Mouse (Mus musculus): ENCODE results near the gene Smim20. TPM values are rescaled to one million over a fixed set of nuclear protein-coding genes. Genes with fewer than 3 reads are reported as not detected.

Gene Smim20
- total RNA-seq (2021) = 10 to 100 TPM; 36.4 to 39.7 TPM
- long read RNA-seq, experiment 1, transcript Smim20-201 (3 exons, 922 nt) = major isoform, 23 of 25 reads
- long read RNA-seq, experiment 1, partial matches to known transcripts = 0 of 25 reads
- long read RNA-seq, experiment 1, other reads (novel, unspliced or antisense) = 1 of 25 reads
- long read RNA-seq, experiment 2, transcript Smim20-201 (3 exons, 922 nt) = major isoform, 19 of 24 reads
- long read RNA-seq, experiment 2, partial matches to known transcripts = 0 of 24 reads
- long read RNA-seq, experiment 2, other reads (novel, unspliced or antisense) = 1 of 24 reads

DNA sequence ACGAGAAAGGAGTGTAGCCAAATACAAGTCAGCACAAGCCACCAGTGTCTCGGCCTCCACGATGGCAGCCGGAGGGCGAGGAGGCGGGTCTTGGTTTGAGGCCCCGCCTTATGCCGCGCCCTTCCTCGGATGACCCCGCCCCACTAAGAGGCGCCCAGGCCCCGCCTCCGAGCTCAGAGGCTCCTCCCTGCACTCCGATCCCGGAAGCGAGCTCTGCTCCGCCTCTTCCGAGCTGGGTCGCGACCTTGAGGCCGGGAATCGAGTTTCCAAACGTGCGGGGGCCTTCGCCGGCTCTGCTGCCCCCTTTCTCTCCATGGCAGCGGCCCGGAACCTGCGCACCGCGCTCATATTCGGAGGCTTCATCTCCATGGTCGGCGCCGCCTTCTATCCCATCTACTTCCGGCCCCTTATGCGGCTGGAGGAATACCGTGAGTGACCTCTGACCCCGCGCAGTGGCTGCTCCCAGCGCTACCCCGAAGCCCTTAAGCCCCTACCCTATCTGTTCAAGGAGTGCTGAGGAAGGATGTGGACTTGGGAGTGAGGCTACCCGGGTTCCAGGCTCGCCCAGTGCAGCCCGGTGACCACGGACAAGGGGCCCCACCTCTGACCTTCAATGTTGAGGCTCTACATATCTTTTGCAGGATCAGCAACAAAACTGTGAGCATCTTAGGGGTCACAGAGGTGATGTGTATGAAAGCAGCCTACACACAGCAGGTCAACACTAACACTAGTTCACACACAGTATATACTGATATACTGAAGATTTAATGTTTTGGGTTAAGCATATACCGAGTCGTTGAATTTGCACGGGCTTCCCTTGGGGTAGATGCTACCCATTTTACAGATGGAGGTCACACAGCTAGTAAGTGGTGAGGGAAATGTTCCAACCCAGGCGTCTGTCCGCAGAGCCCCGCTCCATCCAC is at the start of gene Smim20:
Smim20 (plus strand) TSS at position 153 of the 923 bp plus-strand sequence.
- Histone ChIP-seq H3K27ac (peak within 1 kb of the TSS; percentile 84), H3K4me3 (peak within 1 kb of the TSS; percentile 78)
- peak; percentile 79 to 84 for DNase-seq (ENCODE audit: extremely low spot score in 1 of 2, low spot score in 2 of 2)
- TF ChIP-seq CTCF (IDR thresholded peaks at IDR 0.05) = no peak
- intact Hi-C loops (cut with DNase I) = loop anchor here (2.0 kb wide), 1 partner anchor 54 kb away; the partner anchor contains the start of gene Sel1l3

- H3K4me3 ChIP-seq = no peak overlapping the region
- no peak overlapping the region for H3K27ac ChIP-seq
- no peak for TF ChIP-seq CTCF (IDR thresholded peaks at IDR 0.05)
- no peak for DNase-seq (ENCODE audit: extremely low spot score in 1 of 2, low spot score in 2 of 2)
- intact Hi-C loops (cut with DNase I) = no loop called here
Observed at GRCm38 (mm10) chr5:53225434-53225833, 41.4 kb upstream of the Smim20 start.

- intact Hi-C loops (cut with DNase I) = no loop called here
- no peak for DNase-seq (ENCODE audit: extremely low spot score in 1 of 2, low spot score in 2 of 2)
- Histone ChIP-seq H3K27ac (no peak overlapping the region), H3K4me3 (no peak overlapping the region)
- no peak for TF ChIP-seq CTCF (IDR thresholded peaks at IDR 0.05)
Observed at GRCm38 (mm10) chr5:53230560-53230959, 36.3 kb upstream of the Smim20 start.

- intact Hi-C loops (cut with DNase I) = no loop called here
- no peak for TF ChIP-seq CTCF (IDR thresholded peaks at IDR 0.05)
- no peak for DNase-seq (ENCODE audit: extremely low spot score in 1 of 2, low spot score in 2 of 2)
- H3K27ac ChIP-seq = no peak overlapping the region
- H3K4me3 ChIP-seq = no peak overlapping the region
Observed at GRCm38 (mm10) chr5:53235551-53235950, 31.3 kb upstream of the Smim20 start.

GRCm38 (mm10) chr5:53236136-53236535 is 30.7 kb upstream of the Smim20 start:
- intact Hi-C loops (cut with DNase I) = no loop called here
- TF ChIP-seq CTCF (IDR thresholded peaks at IDR 0.05) = no peak
- no peak for DNase-seq (ENCODE audit: extremely low spot score in 1 of 2, low spot score in 2 of 2)

DNA sequence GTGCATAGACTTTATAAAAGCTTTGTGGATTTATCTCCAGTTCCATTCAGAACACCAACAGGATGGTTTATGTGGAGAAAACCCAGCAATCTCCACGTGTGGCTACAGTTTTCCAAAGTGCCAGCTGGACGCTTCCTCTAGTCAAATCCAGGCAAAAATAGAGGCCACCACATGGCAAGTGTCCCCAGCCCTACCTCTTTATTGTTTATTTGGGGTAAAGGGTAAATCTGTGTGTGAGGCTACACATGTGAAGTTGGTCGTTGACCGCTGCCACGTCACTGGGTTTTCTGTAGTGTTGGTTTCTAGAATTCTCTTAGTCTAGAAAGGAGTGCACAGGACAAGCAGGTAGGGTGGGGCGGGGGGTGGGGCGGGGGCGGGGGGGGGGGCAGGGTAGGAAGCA is 30.1 kb upstream of the Smim20 start:
- no peak for TF ChIP-seq CTCF (IDR thresholded peaks at IDR 0.05)
- intact Hi-C loops (cut with DNase I) = no loop called here
- Histone ChIP-seq H3K27ac (no peak overlapping the region), H3K4me3 (no peak overlapping the region)
- no peak for DNase-seq (ENCODE audit: extremely low spot score in 1 of 2, low spot score in 2 of 2)

More at GRCm38 (mm10) chr5:53236136-53236535, 30.7 kb upstream of the Smim20 start:
- no peak overlapping the region for H3K4me3 ChIP-seq
- H3K27ac ChIP-seq = no peak overlapping the region

- DNase-seq (ENCODE audit: extremely low spot score in 1 of 2, low spot score in 2 of 2) = peak in 1 of 2 experiments; percentile 36
Observed at GRCm38 (mm10) chr5:53238761-53239160, 28.1 kb upstream of the Smim20 start.

GRCm38 (mm10) chr5:53239189-53239588 is 27.7 kb upstream of the Smim20 start:
- Histone ChIP-seq H3K4me3 (no peak overlapping the region), H3K27ac (no peak overlapping the region)
- DNase-seq (ENCODE audit: extremely low spot score in 1 of 2, low spot score in 2 of 2) = no peak
- intact Hi-C loops (cut with DNase I) = no loop called here
- TF ChIP-seq CTCF (IDR thresholded peaks at IDR 0.05) = no peak

More at GRCm38 (mm10) chr5:53238761-53239160, 28.1 kb upstream of the Smim20 start:
- intact Hi-C loops (cut with DNase I) = no loop called here
- no peak for TF ChIP-seq CTCF (IDR thresholded peaks at IDR 0.05)
- no peak overlapping the region for H3K27ac ChIP-seq
- no peak overlapping the region for H3K4me3 ChIP-seq

- intact Hi-C loops (cut with DNase I) = no loop called here
- Histone ChIP-seq H3K4me3 (no peak overlapping the region), H3K27ac (no peak overlapping the region)
- DNase-seq (ENCODE audit: extremely low spot score in 1 of 2, low spot score in 2 of 2) = no peak
- no peak for TF ChIP-seq CTCF (IDR thresholded peaks at IDR 0.05)
Observed at GRCm38 (mm10) chr5:53239831-53240440, 26.9 kb upstream of the Smim20 start.

- TF ChIP-seq CTCF (IDR thresholded peaks at IDR 0.05) = no peak; the same call in 1 of the 2 replicates
- DNase-seq (ENCODE audit: extremely low spot score in 1 of 2, low spot score in 2 of 2) = no peak
- no peak overlapping the region for H3K4me3 ChIP-seq
- intact Hi-C loops (cut with DNase I) = no loop called here
- no peak overlapping the region for H3K27ac ChIP-seq
Observed at GRCm38 (mm10) chr5:53241109-53241508, 25.8 kb upstream of the Smim20 start.

GRCm38 (mm10) chr5:53241963-53242362 is 24.9 kb upstream of the Smim20 start:
- 0 out of 2 replicates have a peak overlapping the region, but pooled peaks have one; percentile 16 for H3K27ac ChIP-seq
- TF ChIP-seq CTCF (IDR thresholded peaks at IDR 0.05) = no peak
- intact Hi-C loops (cut with DNase I) = no loop called here

More at GRCm38 (mm10) chr5:53241963-53242362, 24.9 kb upstream of the Smim20 start:
- no peak overlapping the region for H3K4me3 ChIP-seq
- no peak for DNase-seq (ENCODE audit: extremely low spot score in 1 of 2, low spot score in 2 of 2)

Data from left cerebral cortex, adult 2 months (tissue).